Mouse (Mus musculus) forebrain, postnatal 0 days (tissue): ENCODE results near the gene Vcl. TPM values are rescaled to one million over a fixed set of nuclear protein-coding genes. Genes with fewer than 3 reads are reported as not detected.

ENCODE experiments used
- ATAC-seq: fragments of 200-750 bp; cut with Nextera tagmentation; 2 replicates; pipeline ENCODE4 v1.8.0; 2017; ENCODE audit warnings: mild to moderate bottlenecking, moderate library complexity
- DNase-seq: peaks from one replicate; pipeline ENCODE4 v3.0.0-alpha.2; 2015
- H3K27ac ChIP-seq: fragments of 300-500 bp; sonication (generic); 2 replicates; pipeline ENCODE4 v1.5.1; 2014; ENCODE audit warnings: low read depth, mild to moderate bottlenecking, antibody characterized with exemption, low read length, moderate library complexity, mixed read lengths
- H3K27me3 ChIP-seq: fragments of 300-500 bp; sonication (generic); 2 replicates; pipeline ENCODE4 v1.6.1; 2014; ENCODE audit warnings: mild to moderate bottlenecking, low read length, mixed read lengths; ENCODE audit not compliant: insufficient read depth
- H3K36me3 ChIP-seq: fragments of 300-500 bp; sonication (generic); 2 replicates; pipeline ENCODE4 v1.6.1; 2014; ENCODE audit warnings: mild to moderate bottlenecking, moderate library complexity; ENCODE audit not compliant: insufficient read depth
- H3K4me1 ChIP-seq: fragments of 300-500 bp; sonication (generic); 2 replicates; pipeline ENCODE4 v1.6.1; 2014; ENCODE audit warnings: antibody characterized with exemption; ENCODE audit not compliant: insufficient read depth
- H3K4me2 ChIP-seq: fragments of 300-500 bp; sonication (generic); 2 replicates; pipeline ENCODE4 v1.6.1; 2014; ENCODE audit warnings: low read depth, mild to moderate bottlenecking, moderate library complexity
- H3K4me3 ChIP-seq: fragments of 300-500 bp; sonication (generic); 2 replicates; pipeline ENCODE4 v1.5.1; 2014; ENCODE audit warnings: low read depth, low read length, mixed read lengths
- H3K9ac ChIP-seq: fragments of 300-500 bp; sonication (generic); 2 replicates; pipeline ENCODE4 v1.6.1; 2014; ENCODE audit warnings: mild to moderate bottlenecking
- H3K9me3 ChIP-seq: fragments of 300-500 bp; sonication (generic); 2 replicates; pipeline ENCODE4 v1.6.1; 2016; ENCODE audit warnings: low read length
- CTCF ChIP-seq: sonication (generic); IDR thresholded peaks from 2 replicates; pipeline ENCODE4 v1.5.1; 2016; ENCODE audit warnings: antibody characterized with exemption, control low read depth, low read depth
- WGBS: fragments of 180-500 bp; shearing (Covaris S2); extraction: QIAGEN DNeasy Blood & Tissue Kit; methylation state at CpG from one replicate; pipeline ENCODE4 v1.1.7; 2014; 5-methylcytosine and 5-hydroxymethylcytosine counted together
- polyA plus RNA-seq: library from polyadenylated mRNA; unstranded; fragments of >200 nt; fragmentation: Nextera tagmentation; extraction: Ambion mirVana; gene quantifications from 2 replicates; pipeline ENCODE4 v1.2.1, GENCODE M21; 2015
- total RNA-seq: library from RNA; depleted of rRNA; stranded (reverse); fragments of >200 nt; gene quantifications from 2 replicates; pipeline ENCODE4 v1.2.3, GENCODE M21; 2014; rRNA removed

The Vcl gene
- total RNA-seq (15.5 and 21.6 TPM in 2 replicates), polyA plus RNA-seq (4.4 and 6.6 TPM in 2 replicates)

DNA sequence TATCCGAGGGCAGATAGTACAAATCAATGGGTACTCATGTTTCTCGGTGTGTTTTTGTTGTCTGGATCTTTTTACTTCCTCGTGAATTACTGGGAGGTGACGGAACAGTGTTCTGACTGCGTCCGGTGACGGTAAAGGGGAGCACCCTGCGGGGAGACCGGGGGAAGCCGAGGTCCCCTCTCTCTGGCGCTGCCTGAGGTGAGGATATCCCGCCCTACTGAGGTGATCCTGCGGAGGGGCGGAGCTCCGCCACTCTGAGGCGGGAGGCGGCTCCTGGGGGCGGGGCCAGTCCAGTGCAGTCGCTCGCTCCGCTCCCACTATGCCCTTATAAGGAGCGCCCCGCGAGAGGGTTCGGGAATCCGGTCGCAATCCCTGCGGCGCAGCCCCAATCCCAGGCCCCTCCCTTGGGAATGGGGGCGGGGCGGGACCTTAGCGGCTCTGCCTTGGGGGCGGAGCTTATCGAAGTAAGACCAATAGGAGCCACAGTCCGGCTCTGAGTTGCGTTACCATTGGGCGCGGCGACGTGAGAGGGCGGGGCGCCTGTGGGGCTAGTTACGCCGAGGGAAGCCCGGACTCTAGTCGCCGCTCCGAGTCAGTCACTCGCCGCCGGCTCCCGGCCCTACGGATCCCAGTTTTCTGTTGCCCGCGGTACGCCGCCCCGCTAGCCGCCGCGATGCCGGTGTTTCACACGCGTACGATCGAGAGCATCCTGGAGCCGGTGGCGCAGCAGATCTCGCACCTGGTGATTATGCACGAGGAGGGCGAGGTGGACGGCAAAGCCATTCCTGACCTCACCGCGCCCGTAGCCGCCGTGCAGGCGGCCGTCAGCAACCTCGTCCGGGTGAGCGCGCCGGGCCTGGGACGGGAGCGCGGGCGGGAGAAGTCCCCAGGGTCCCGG lies at the start of gene Vcl:
TSS of gene Vcl (plus strand) at position 551 of the 898 bp plus-strand sequence.
- Histone ChIP-seq H3K36me3 (no peaks in the 10 kb centered on the region), H3K4me3 (peak within 1 kb of the TSS; percentile 91), H3K27me3 (no peaks in the 10 kb centered on the region), H3K9me3 (no peaks in the 10 kb centered on the region), H3K4me2 (peak within 1 kb of the TSS; percentile 75), H3K9ac (peak within 1 kb of the TSS; percentile 79), H3K4me1 (peaks cover 9% of the 10 kb centered on the region; the same call in 1 of the 2 replicates), H3K27ac (peak within 1 kb of the TSS; percentile 73)
- DNase-seq (peak; percentile 99), ATAC-seq (peak; percentile 98)
- TF ChIP-seq CTCF, result no peak
- WGBS, result 1% methylated on average over 89 of the region's 89 CpGs

DNA sequence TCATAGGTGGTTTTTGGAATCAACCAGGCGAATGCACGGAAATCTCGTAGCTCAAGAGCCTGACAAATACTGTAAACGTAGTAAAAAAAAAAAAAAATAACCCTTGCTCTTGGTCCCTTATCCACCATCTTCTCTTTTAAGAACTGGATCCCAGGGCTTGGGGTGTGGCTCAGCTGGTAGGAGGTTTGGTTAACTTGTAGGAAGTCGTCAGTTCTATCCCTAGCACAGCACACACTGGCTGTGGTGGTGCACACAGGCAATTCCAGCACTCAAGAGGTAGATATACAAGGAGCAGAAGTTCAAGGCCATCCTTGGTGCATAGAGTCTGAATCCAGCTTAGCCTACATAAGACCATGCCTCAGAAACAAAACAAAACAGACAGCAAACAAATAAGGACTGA lies 44.5 kb upstream of the Vcl start:
- no peak overlapping the region for H3K27ac ChIP-seq
- H3K4me2 ChIP-seq, result no peak overlapping the region
- H3K27me3 ChIP-seq, result no peaks in the 10 kb centered on the region
- WGBS, result 80% methylated on average over 5 of the region's 5 CpGs
- no peaks in the 10 kb centered on the region for H3K36me3 ChIP-seq
- H3K4me3 ChIP-seq, result no peak overlapping the region
- DNase-seq (no peak), ATAC-seq (no peak)
- no peaks in the 10 kb centered on the region for H3K4me1 ChIP-seq
- no peak for TF ChIP-seq CTCF
- H3K9me3 ChIP-seq, result no peaks in the 10 kb centered on the region
- H3K9ac ChIP-seq, result no peak overlapping the region

DNA sequence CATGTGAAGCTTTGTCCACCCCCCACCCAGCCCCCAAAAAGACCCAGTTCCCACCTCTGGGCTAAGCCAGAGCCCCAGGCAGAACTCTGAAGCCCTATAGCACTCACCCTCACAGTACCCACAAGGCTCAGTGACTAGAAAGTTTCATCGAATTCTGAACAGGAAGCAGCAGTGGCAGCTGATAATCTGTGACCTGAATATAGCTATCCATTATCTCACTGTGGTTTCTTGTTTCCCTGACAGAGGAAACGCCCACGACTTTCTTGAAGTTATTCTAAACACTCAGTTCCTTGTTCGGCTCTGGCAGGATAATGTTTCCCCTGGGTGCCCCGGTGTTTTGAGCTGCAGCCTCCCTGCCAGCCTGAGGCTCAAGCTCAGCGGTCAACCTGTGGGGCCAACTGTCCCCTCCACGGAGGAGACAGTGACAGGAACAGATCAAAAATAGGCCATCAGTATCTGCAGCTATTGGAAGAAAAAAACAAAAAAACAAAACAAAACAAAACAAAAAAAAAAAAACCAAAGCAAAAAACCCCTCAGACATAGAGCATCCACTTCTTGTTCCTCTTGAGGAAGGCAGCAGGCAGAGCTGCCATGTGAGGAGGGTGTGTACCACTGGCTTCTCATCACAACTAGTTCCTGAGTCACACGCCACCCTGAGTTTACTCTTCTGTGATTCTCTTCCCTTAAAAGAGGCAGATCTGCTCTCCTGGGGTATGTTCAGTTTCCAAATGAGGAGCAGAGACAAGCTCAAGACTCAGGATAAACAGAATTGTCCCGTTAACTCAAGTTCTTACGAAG lies 43.9 kb upstream of the Vcl start:
- Histone ChIP-seq H3K4me1 (no peaks in the 10 kb centered on the region), H3K36me3 (no peaks in the 10 kb centered on the region), H3K9ac (no peak overlapping the region), H3K27me3 (no peaks in the 10 kb centered on the region), H3K4me3 (no peak overlapping the region), H3K4me2 (no peak overlapping the region), H3K9me3 (no peaks in the 10 kb centered on the region), H3K27ac (no peak overlapping the region)
- DNase-seq, result no peak
- 32% methylated on average over 10 of the region's 10 CpGs for WGBS
- no peak for TF ChIP-seq CTCF
- ATAC-seq, result no peak

DNA sequence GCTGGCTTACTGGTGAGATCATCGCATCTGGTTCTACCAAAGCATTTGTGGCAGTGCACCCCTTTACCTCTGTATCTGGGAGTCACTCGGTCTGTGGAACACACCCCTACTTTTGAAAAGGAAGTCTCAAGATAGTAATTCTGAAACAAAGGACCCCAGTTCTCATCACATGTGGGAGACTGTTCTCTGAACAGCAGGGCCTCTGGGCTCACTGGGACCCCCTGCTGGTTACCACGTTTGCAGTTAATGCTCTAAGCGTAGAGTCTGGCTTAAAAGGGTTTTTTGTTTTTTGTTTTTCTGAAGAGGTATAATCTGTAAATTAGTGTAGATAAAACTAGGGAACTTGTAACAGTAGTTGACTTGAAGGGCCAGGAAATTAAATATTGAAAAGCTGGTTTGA lies 42.9 kb upstream of the Vcl start:
- H3K9me3 ChIP-seq, result no peaks in the 10 kb centered on the region
- ATAC-seq (no peak), DNase-seq (no peak)
- WGBS, result 25% methylated on average over 4 of the region's 4 CpGs
- H3K4me1 ChIP-seq, result no peaks in the 10 kb centered on the region
- H3K9ac ChIP-seq, result no peak overlapping the region
- H3K27ac ChIP-seq, result no peak overlapping the region
- H3K4me3 ChIP-seq, result no peak overlapping the region
- no peaks in the 10 kb centered on the region for H3K36me3 ChIP-seq
- H3K27me3 ChIP-seq, result no peaks in the 10 kb centered on the region
- peak; percentile 31; the same call in 1 of the 2 replicates for TF ChIP-seq CTCF
- no peak overlapping the region for H3K4me2 ChIP-seq

DNA sequence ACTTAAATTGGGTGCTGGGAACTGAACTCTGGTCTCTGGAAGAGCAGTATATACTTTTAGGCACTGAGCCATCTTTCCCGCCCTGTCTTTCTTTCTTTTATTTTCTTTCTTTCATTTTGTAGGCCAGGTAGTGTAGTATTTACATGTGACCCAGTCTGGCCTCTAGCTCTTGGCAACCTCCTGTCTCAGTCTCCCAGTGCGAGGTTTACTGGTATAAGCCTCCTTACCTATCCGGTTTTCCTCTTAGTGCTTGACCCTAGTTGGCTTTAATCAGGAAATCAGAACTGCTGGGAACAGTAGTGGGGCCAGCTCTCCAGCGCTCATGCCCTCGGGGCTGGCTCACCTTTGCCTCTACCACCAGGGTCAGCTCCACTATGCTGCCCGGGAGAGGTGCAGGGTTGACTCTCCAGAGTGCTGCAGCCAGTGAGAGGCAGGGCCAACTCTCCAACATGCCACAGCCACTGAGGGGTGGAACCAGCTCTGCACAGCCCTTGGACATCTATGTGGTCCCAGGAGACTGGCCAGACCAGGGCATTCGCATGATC lies 41.6 kb upstream of the Vcl start:
- Histone ChIP-seq H3K9ac (no peak overlapping the region), H3K4me1 (no peaks in the 10 kb centered on the region), H3K9me3 (no peaks in the 10 kb centered on the region), H3K4me2 (no peak overlapping the region), H3K36me3 (no peaks in the 10 kb centered on the region), H3K27me3 (no peaks in the 10 kb centered on the region), H3K27ac (no peak overlapping the region), H3K4me3 (no peak overlapping the region)
- WGBS, result 87% methylated on average over 7 of the region's 7 CpGs
- no peak for TF ChIP-seq CTCF
- ATAC-seq (no peak), DNase-seq (no peak)

DNA sequence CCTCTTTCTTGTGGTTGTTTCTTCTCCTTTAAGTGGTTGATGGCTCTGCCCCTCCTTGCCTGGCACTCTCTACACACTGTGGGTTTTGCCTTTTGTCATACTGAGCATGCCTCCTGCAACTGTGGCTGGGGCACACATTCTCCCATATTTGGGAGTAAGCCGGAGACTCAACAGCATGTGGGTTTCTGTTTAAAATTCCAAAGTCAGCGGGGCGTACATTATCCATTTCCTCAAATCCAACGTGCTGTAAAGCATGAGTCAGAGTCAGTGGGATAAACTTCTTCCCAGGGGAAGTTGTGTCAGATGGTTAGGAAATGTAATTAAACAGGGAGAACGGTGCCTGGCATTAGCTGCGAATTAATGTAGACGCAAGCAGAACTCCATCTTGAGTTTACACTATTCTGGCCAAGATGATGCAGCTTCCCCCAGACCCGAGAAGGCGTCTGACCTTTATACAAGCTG lies 37.2 kb upstream of the Vcl start:
- Histone ChIP-seq H3K4me3 (no peak overlapping the region), H3K9me3 (no peaks in the 10 kb centered on the region), H3K27me3 (no peaks in the 10 kb centered on the region), H3K4me1 (no peaks in the 10 kb centered on the region), H3K36me3 (no peaks in the 10 kb centered on the region), H3K27ac (no peak overlapping the region), H3K9ac (no peak overlapping the region), H3K4me2 (no peak overlapping the region)
- no peak for TF ChIP-seq CTCF
- WGBS, result 27% methylated on average over 9 of the region's 9 CpGs
- ATAC-seq (peak; percentile 95), DNase-seq (peak; percentile 63)

DNA sequence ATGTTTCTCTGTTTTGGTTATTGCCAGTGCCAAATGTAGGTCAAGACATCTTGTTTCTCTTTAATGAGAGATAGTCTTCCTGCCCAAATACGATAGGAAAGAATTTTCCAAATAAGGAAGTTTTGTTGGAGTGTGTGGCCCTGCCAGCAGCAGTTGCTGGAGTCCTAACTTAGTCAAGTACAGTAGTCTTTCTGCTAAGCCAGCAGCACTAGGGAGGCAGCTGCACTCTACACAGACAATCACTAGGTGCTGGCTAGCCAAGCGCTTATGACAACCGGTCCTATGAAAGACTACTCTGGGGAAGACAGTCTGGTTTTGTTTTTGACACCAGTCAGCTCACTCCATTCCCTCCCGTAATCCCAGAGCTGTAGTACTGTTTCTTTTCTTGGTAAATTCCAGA lies 35.4 kb upstream of the Vcl start:
- 65% methylated on average over 4 of the region's 4 CpGs for WGBS

More for the DNA sequence above, 35.4 kb upstream of the Vcl start:
- no peaks in the 10 kb centered on the region for H3K27me3 ChIP-seq
- DNase-seq (no peak), ATAC-seq (no peak)
- H3K9me3 ChIP-seq, result no peaks in the 10 kb centered on the region
- no peak overlapping the region for H3K27ac ChIP-seq
- H3K36me3 ChIP-seq, result no peaks in the 10 kb centered on the region
- no peak for TF ChIP-seq CTCF
- H3K4me1 ChIP-seq, result no peaks in the 10 kb centered on the region
- H3K4me2 ChIP-seq, result no peak overlapping the region
- H3K4me3 ChIP-seq, result no peak overlapping the region
- H3K9ac ChIP-seq, result no peak overlapping the region
